Mouse (Mus musculus): ENCODE results near the gene Cldn5. TPM values are rescaled to one million over a fixed set of nuclear protein-coding genes. Genes with fewer than 3 reads are reported as not detected.

The Cldn5 gene
- polyA plus RNA-seq, 1 experiment, result 0.35 TPM

GRCm38 (mm10) chr16:18805746-18806145 lies 29.1 kb downstream of the Cldn5 start:
- no peak for TF ChIP-seq MYOG (IDR thresholded peaks at IDR 0.05; ENCODE audit: control insufficient read depth in 1 of 3, insufficient read depth in 1 of 3, insufficient read length in 2 of 3, low read depth in 2 of 3)
- TF ChIP-seq POLR2A (IDR thresholded peaks at IDR 0.05; ENCODE audit: insufficient read length, low read depth), result no peak
- no peak for TF ChIP-seq USF1 (IDR thresholded peaks at IDR 0.05; ENCODE audit: low read depth)
- TF ChIP-seq TCF12 (IDR thresholded peaks at IDR 0.05; ENCODE audit: insufficient read depth, poor library complexity, severe bottlenecking), result no peak
- no peak for TF ChIP-seq REST (IDR thresholded peaks at IDR 0.05; ENCODE audit: insufficient read depth, insufficient read length)
- no peak for TF ChIP-seq E2F4 (IDR thresholded peaks at IDR 0.05; ENCODE audit: insufficient read depth)
- TF ChIP-seq CEBPB (IDR thresholded peaks at IDR 0.05; ENCODE audit: insufficient read depth, poor library complexity, severe bottlenecking), result no peak
- no peak for TF ChIP-seq MAX (IDR thresholded peaks at IDR 0.05; ENCODE audit: low read depth)
- no peak for TF ChIP-seq MYOD1 (IDR thresholded peaks at IDR 0.05; ENCODE audit: control insufficient read depth in 1 of 3, insufficient read length in 2 of 3, low read depth in 2 of 3)
- TF ChIP-seq TCF3 (IDR thresholded peaks at IDR 0.05; ENCODE audit: insufficient read length, low read depth), result no peak
- no peak for TF ChIP-seq SRF (IDR thresholded peaks at IDR 0.05; ENCODE audit: control insufficient read depth, insufficient read length, low read depth)
- no peak for TF ChIP-seq POLR2AphosphoS2 (IDR thresholded peaks at IDR 0.05; ENCODE audit: insufficient read length, low read depth)
- Histone ChIP-seq H3K4me3 (no peak overlapping the region), H3K79me2 (ENCODE audit: control insufficient read depth, insufficient read depth) (peaks cover 2% of the 10 kb centered on the region), H3K4me2 (ENCODE audit: low read depth) (no peak overlapping the region), H3ac (ENCODE audit: control insufficient read depth, insufficient read length) (no peak overlapping the region), H3K27me3 (ENCODE audit: control insufficient read depth, insufficient read depth, insufficient read length) (no peaks in the 10 kb centered on the region), H3K36me3 (ENCODE audit: control insufficient read depth, insufficient read depth) (no peaks in the 10 kb centered on the region)

GRCm38 (mm10) chr16:18809001-18809400 lies 32.4 kb downstream of the Cldn5 start:
- no peak overlapping the region for H3K4me2 ChIP-seq (ENCODE audit: low read depth)
- no peak overlapping the region for H3K4me3 ChIP-seq
- H3K36me3 ChIP-seq (ENCODE audit: control insufficient read depth, insufficient read depth), result no peaks in the 10 kb centered on the region
- no peak overlapping the region for H3ac ChIP-seq (ENCODE audit: control insufficient read depth, insufficient read length)
- no peak for TF ChIP-seq MYOD1 (IDR thresholded peaks at IDR 0.05; ENCODE audit: control insufficient read depth in 1 of 3, insufficient read length in 2 of 3, low read depth in 2 of 3)
- TF ChIP-seq POLR2A (IDR thresholded peaks at IDR 0.05; ENCODE audit: insufficient read length, low read depth), result no peak
- TF ChIP-seq TCF12 (IDR thresholded peaks at IDR 0.05; ENCODE audit: insufficient read depth, poor library complexity, severe bottlenecking), result no peak
- no peak for TF ChIP-seq REST (IDR thresholded peaks at IDR 0.05; ENCODE audit: insufficient read depth, insufficient read length)
- no peak for TF ChIP-seq MYOG (IDR thresholded peaks at IDR 0.05; ENCODE audit: control insufficient read depth in 1 of 3, insufficient read depth in 1 of 3, insufficient read length in 2 of 3, low read depth in 2 of 3)
- no peak for TF ChIP-seq TCF3 (IDR thresholded peaks at IDR 0.05; ENCODE audit: insufficient read length, low read depth)
- TF ChIP-seq MAX (IDR thresholded peaks at IDR 0.05; ENCODE audit: low read depth), result no peak
- no peak for TF ChIP-seq USF1 (IDR thresholded peaks at IDR 0.05; ENCODE audit: low read depth)
- TF ChIP-seq SRF (IDR thresholded peaks at IDR 0.05; ENCODE audit: control insufficient read depth, insufficient read length, low read depth), result no peak
- TF ChIP-seq E2F4 (IDR thresholded peaks at IDR 0.05; ENCODE audit: insufficient read depth), result no peak
- TF ChIP-seq POLR2AphosphoS2 (IDR thresholded peaks at IDR 0.05; ENCODE audit: insufficient read length, low read depth), result no peak
- no peak for TF ChIP-seq CEBPB (IDR thresholded peaks at IDR 0.05; ENCODE audit: insufficient read depth, poor library complexity, severe bottlenecking)
- peaks cover 23% of the 10 kb centered on the region for H3K79me2 ChIP-seq (ENCODE audit: control insufficient read depth, insufficient read depth)
- no peaks in the 10 kb centered on the region for H3K27me3 ChIP-seq (ENCODE audit: control insufficient read depth, insufficient read depth, insufficient read length)

- Histone ChIP-seq H3K79me2 (ENCODE audit: control insufficient read depth, insufficient read depth) (peaks cover 33% of the 10 kb centered on the region), H3K27me3 (ENCODE audit: control insufficient read depth, insufficient read depth, insufficient read length) (no peaks in the 10 kb centered on the region), H3K36me3 (ENCODE audit: control insufficient read depth, insufficient read depth) (peaks cover 8% of the 10 kb centered on the region), H3K4me2 (ENCODE audit: low read depth) (peak overlapping the region; percentile 81), H3K4me3 (peak overlapping the region; percentile 93), H3ac (ENCODE audit: control insufficient read depth, insufficient read length) (peak overlapping the region; percentile 75)
- TF ChIP-seq MYOG (IDR thresholded peaks at IDR 0.05; ENCODE audit: control insufficient read depth in 1 of 3, insufficient read depth in 1 of 3, insufficient read length in 2 of 3, low read depth in 2 of 3), result no peak
- TF ChIP-seq MAX (IDR thresholded peaks at IDR 0.05; ENCODE audit: low read depth), result no peak
- no peak for TF ChIP-seq REST (IDR thresholded peaks at IDR 0.05; ENCODE audit: insufficient read depth, insufficient read length)
- TF ChIP-seq E2F4 (IDR thresholded peaks at IDR 0.05; ENCODE audit: insufficient read depth), result no peak
- no peak for TF ChIP-seq POLR2A (IDR thresholded peaks at IDR 0.05; ENCODE audit: insufficient read length, low read depth)
- TF ChIP-seq MYOD1 (IDR thresholded peaks at IDR 0.05; ENCODE audit: control insufficient read depth in 1 of 3, insufficient read length in 2 of 3, low read depth in 2 of 3), result no peak
- TF ChIP-seq CEBPB (IDR thresholded peaks at IDR 0.05; ENCODE audit: insufficient read depth, poor library complexity, severe bottlenecking), result no peak
- no peak for TF ChIP-seq POLR2AphosphoS2 (IDR thresholded peaks at IDR 0.05; ENCODE audit: insufficient read length, low read depth)
- no peak for TF ChIP-seq SRF (IDR thresholded peaks at IDR 0.05; ENCODE audit: control insufficient read depth, insufficient read length, low read depth)
- TF ChIP-seq TCF12 (IDR thresholded peaks at IDR 0.05; ENCODE audit: insufficient read depth, poor library complexity, severe bottlenecking), result no peak
- no peak for TF ChIP-seq USF1 (IDR thresholded peaks at IDR 0.05; ENCODE audit: low read depth)
- TF ChIP-seq TCF3 (IDR thresholded peaks at IDR 0.05; ENCODE audit: insufficient read length, low read depth), result no peak
Measured at GRCm38 (mm10) chr16:18811032-18811431, 34.4 kb downstream of the Cldn5 start.

GRCm38 (mm10) chr16:18811468-18812384 lies 35.1 kb downstream of the Cldn5 start, which contains the start of the genes Ufd1 and Cdc45:
TSS of gene Ufd1 (plus strand) at chr16:18811779.
TSS of gene Cdc45 (minus strand) at chr16:18811987.
- Histone ChIP-seq H3K4me2 (ENCODE audit: low read depth) (peak within 1 kb of the TSS; percentile 92), H3K4me3 (peak within 1 kb of the TSS; percentile 93), H3K79me2 (ENCODE audit: control insufficient read depth, insufficient read depth) (peaks cover 33% of the 10 kb centered on the region), H3K36me3 (ENCODE audit: control insufficient read depth, insufficient read depth) (peaks cover 13% of the 10 kb centered on the region), H3ac (ENCODE audit: control insufficient read depth, insufficient read length) (peak within 1 kb of the TSS; percentile 75), H3K27me3 (ENCODE audit: control insufficient read depth, insufficient read depth, insufficient read length) (no peaks in the 10 kb centered on the region)
- TF ChIP-seq MYOG (IDR thresholded peaks at IDR 0.05; ENCODE audit: control insufficient read depth in 1 of 3, insufficient read depth in 1 of 3, insufficient read length in 2 of 3, low read depth in 2 of 3) (no peak), POLR2A (IDR thresholded peaks at IDR 0.05; ENCODE audit: insufficient read length, low read depth) (peak; percentile 65), MAX (IDR thresholded peaks at IDR 0.05; ENCODE audit: low read depth) (no peak), POLR2AphosphoS2 (IDR thresholded peaks at IDR 0.05; ENCODE audit: insufficient read length, low read depth) (peak; percentile 51), E2F4 (IDR thresholded peaks at IDR 0.05; ENCODE audit: insufficient read depth) (peak; percentile 70), TCF12 (IDR thresholded peaks at IDR 0.05; ENCODE audit: insufficient read depth, poor library complexity, severe bottlenecking) (no peak), USF1 (IDR thresholded peaks at IDR 0.05; ENCODE audit: low read depth) (no peak), CEBPB (IDR thresholded peaks at IDR 0.05; ENCODE audit: insufficient read depth, poor library complexity, severe bottlenecking) (no peak), TCF3 (IDR thresholded peaks at IDR 0.05; ENCODE audit: insufficient read length, low read depth) (no peak), MYOD1 (IDR thresholded peaks at IDR 0.05; ENCODE audit: control insufficient read depth in 1 of 3, insufficient read length in 2 of 3, low read depth in 2 of 3) (no peak), REST (IDR thresholded peaks at IDR 0.05; ENCODE audit: insufficient read depth, insufficient read length) (no peak)
